Mouse (Mus musculus): Measurements from ENCODE around the gene Vezt. TPM values are rescaled to one million over a fixed set of nuclear protein-coding genes. Genes with fewer than 3 reads are reported as not detected.
A peak's percentile ranks its signal among the peaks of the same experiment; 100 is the strongest.

Gene Vezt
- total RNA-seq, 2 experiments from 2014 or later = 40.3 to 50.5 TPM

DNA sequence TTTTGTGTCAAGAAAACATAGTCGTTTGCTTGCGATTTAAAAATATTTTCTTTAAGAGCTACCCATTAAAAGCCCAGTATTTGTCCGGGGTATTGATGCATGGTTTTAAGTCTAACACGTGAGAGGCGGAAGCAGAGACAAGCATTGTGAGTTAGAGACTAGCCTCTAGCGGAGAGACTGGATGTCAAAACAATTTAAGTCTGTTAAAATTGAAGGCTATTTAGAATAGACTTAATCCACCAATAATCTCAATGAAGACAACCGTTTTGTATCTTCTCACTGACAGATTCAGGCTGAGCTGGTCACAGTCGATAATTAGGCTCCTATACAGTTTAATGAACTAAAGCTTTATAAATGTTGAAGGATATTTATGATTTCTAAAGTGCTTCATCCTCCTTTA lies 95.9 kb downstream of the Vezt start:
- no peak for DNase-seq

GRCm38 (mm10) chr10:93938844-93939271 lies 96.8 kb downstream of the Vezt start:
- DNase-seq = no peak
- TF ChIP-seq CTCF (IDR thresholded peaks at IDR 0.05) = no peak
- intact Hi-C loops (cut with DNase I) = no loop called here
- Histone ChIP-seq H3K4me3 (no peak overlapping the region), H3K27ac (peak overlapping the region; percentile 55; the same call in 1 of the 2 replicates)

More for the DNA sequence above, 95.9 kb downstream of the Vezt start:
- H3K4me3 ChIP-seq = no peak overlapping the region
- intact Hi-C loops (cut with DNase I) = no loop called here
- TF ChIP-seq CTCF (IDR thresholded peaks at IDR 0.05) = no peak
- H3K27ac ChIP-seq = no peak overlapping the region

DNA sequence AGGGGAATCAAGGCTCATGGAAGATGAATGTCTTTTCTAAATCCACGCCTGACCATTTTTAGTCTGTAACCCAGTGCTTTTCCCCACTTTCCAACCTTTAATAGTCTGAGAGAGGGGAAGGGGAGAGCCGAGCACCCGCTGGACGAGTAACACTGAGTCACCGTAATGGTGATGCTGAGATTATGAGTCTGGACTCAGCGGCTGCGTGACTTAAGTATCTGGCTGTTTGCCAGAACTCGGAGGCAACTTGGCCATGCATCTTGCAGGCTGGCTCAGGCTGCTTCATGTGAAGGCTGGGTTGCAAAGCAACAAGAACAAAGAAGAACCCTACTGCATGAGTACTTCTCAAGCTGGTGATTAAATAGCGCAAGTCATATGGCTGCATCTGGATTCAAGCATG lies 101.6 kb downstream of the Vezt start:
- H3K27ac ChIP-seq = peak overlapping the region; percentile 85
- intact Hi-C loops (cut with DNase I) = no loop called here

GRCm38 (mm10) chr10:93932861-93933260 lies 102.8 kb downstream of the Vezt start:
- intact Hi-C loops (cut with DNase I) = no loop called here
- H3K4me3 ChIP-seq = peak overlapping the region; percentile 4
- H3K27ac ChIP-seq = peak overlapping the region; percentile 85
- peak; percentile 71 for DNase-seq
- no peak for TF ChIP-seq CTCF (IDR thresholded peaks at IDR 0.05)

More for the DNA sequence above, 101.6 kb downstream of the Vezt start:
- no peak for TF ChIP-seq CTCF (IDR thresholded peaks at IDR 0.05)
- H3K4me3 ChIP-seq = no peak overlapping the region
- peak; percentile 60 for DNase-seq

DNA sequence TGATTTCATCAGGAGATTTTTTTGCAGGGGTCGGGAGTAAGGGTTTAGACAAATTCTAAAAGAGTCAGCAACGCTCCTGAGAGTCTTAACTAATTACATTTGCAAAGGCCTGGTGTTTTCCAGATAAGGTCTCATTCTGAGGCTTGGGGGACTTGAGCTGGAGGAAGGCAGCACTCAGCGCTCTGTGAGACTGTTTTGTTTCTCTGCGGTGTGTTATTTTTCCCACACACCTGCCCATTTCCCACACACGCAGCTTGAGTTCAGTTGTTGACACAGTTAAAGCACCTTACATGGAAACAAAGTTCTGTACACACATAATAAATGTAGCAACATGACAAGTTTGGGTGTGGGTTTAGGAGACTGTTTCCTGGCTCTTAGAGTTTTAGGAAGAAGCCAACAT lies 103.6 kb downstream of the Vezt start:
- intact Hi-C loops (cut with DNase I) = no loop called here
- TF ChIP-seq CTCF (IDR thresholded peaks at IDR 0.05) = no peak
- Histone ChIP-seq H3K27ac (peak overlapping the region; percentile 85), H3K4me3 (no peak overlapping the region)
- DNase-seq = no peak

DNA sequence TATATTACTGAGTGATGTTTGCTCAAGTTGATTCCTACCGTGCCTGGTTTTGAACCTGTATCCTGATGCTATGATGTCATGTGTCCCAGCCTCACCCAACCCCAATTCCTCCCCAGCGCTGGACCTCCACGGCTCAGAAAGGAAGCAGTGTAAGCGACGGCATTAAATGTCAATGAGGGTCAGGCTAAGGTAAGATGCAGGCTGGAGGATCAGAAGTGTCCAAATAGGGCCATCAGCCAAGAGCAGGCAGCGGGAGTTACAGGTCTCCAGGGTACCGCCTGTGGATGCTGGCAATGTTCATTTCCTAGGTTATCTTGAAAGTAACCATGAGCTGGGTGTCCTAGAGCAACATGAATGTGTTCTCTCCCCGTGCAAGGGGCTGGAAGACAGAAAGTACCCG lies 104.2 kb downstream of the Vezt start:
- intact Hi-C loops (cut with DNase I) = no loop called here
- Histone ChIP-seq H3K4me3 (no peak overlapping the region), H3K27ac (peak overlapping the region; percentile 85)
- no peak for TF ChIP-seq CTCF (IDR thresholded peaks at IDR 0.05)
- DNase-seq = peak; percentile 55

GRCm38 (mm10) chr10:93930236-93930824 lies 105.3 kb downstream of the Vezt start:
- no peak overlapping the region for H3K27ac ChIP-seq
- intact Hi-C loops (cut with DNase I) = no loop called here
- no peak overlapping the region for H3K4me3 ChIP-seq
- DNase-seq = no peak
- no peak for TF ChIP-seq CTCF (IDR thresholded peaks at IDR 0.05)

GRCm38 (mm10) chr10:93924666-93925065 lies 111.0 kb downstream of the Vezt start:
- Histone ChIP-seq H3K4me3 (no peak overlapping the region), H3K27ac (no peak overlapping the region)
- no peak for DNase-seq
- intact Hi-C loops (cut with DNase I) = loop anchor here (5.0 kb wide), 1 partner anchor 32 kb away; no protein-coding TSS in a partner anchor
- TF ChIP-seq CTCF (IDR thresholded peaks at IDR 0.05) = no peak

- intact Hi-C loops (cut with DNase I) = no loop called here
- no peak overlapping the region for H3K27ac ChIP-seq
- H3K4me3 ChIP-seq = no peak overlapping the region
- no peak for TF ChIP-seq CTCF (IDR thresholded peaks at IDR 0.05)
- no peak for DNase-seq
Measured at GRCm38 (mm10) chr10:93921160-93921559, 114.5 kb downstream of the Vezt start.

- intact Hi-C loops (cut with DNase I) = no loop called here
- H3K27ac ChIP-seq = peak overlapping the region; percentile 85
Measured at GRCm38 (mm10) chr10:93919227-93919626, 116.4 kb downstream of the Vezt start.

GRCm38 (mm10) chr10:93918701-93919100 lies 116.9 kb downstream of the Vezt start:
- H3K27ac ChIP-seq = peak overlapping the region; percentile 85
- no peak for TF ChIP-seq CTCF (IDR thresholded peaks at IDR 0.05)
- peak overlapping the region; percentile 61 for H3K4me3 ChIP-seq
- peak; percentile 85 for DNase-seq
- intact Hi-C loops (cut with DNase I) = no loop called here

More at GRCm38 (mm10) chr10:93919227-93919626, 116.4 kb downstream of the Vezt start:
- H3K4me3 ChIP-seq = peak overlapping the region; percentile 61
- DNase-seq = peak; percentile 63
- no peak for TF ChIP-seq CTCF (IDR thresholded peaks at IDR 0.05)

DNA sequence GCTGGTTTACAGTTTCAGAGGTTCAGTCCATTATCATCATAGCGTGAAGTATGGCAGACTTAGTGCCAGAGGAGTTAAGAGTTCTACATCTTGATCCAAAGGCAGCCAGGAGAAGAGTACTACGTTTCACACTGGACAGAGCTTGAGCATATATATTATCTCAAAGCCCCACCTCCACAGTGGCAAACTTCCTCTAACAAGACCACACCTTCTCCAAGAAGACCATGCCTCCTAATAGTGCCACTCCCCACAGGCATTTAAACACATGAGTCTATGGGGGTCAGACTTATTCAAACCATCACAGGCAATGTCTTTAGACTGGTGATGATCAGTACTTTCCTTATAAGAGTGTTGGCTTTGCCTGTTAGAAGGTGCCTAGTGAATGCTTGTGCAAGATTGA lies 117.5 kb downstream of the Vezt start:
- intact Hi-C loops (cut with DNase I) = no loop called here
- H3K4me3 ChIP-seq = no peak overlapping the region
- no peak for TF ChIP-seq CTCF (IDR thresholded peaks at IDR 0.05)
- H3K27ac ChIP-seq = peak overlapping the region; percentile 85
- DNase-seq = no peak

DNA sequence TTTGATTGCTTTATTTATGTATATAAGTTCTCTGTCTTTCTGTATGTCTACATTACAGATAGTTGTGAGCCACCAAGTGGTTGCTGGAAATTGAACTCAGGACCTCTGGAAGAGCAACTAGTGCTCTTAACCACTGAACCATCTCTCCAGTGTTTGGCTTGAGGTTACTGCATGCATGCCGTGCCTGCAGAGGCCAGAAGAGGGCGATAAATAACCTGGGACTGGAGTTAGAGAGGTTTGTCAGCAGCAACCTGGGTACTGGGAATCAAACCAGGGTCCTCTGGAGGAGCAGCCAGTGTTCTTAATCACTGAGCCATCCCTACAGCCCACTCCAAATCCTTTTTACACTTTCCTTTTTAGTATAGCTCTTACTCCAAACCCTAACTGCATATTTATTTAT lies 118.8 kb downstream of the Vezt start:
- TF ChIP-seq CTCF (IDR thresholded peaks at IDR 0.05) = peak; percentile 20; the same call in 1 of the 2 replicates
- DNase-seq = no peak

More for the DNA sequence above, 118.8 kb downstream of the Vezt start:
- Histone ChIP-seq H3K27ac (no peak overlapping the region), H3K4me3 (no peak overlapping the region)
- intact Hi-C loops (cut with DNase I) = no loop called here

Data from gastrocnemius, adult 2 months (tissue).